Mouse (Mus musculus) bone marrow macrophage, adult 2 months (primary cell): ENCODE data around the gene Nhs. TPM values are rescaled to one million over a fixed set of nuclear protein-coding genes. Genes with fewer than 3 reads are reported as not detected.

Source experiments
- H3K27ac ChIP-seq: 2 replicates; pipeline ENCODE4 v1.5.1; 2012; ENCODE audit warnings: low read depth, low read length; ENCODE audit not compliant: insufficient read depth
- H3K4me1 ChIP-seq: 2 replicates; pipeline ENCODE4 v1.6.1; 2012; ENCODE audit warnings: low read length; ENCODE audit not compliant: control insufficient read depth, insufficient read depth
- H3K4me3 ChIP-seq: 2 replicates; pipeline ENCODE4 v1.5.1; 2012; ENCODE audit warnings: mild to moderate bottlenecking, low read length, moderate library complexity; ENCODE audit not compliant: insufficient read depth
- CTCF ChIP-seq: IDR thresholded peaks from 2 replicates; pipeline ENCODE4 v1.5.1; 2012; ENCODE audit warnings: low read depth, mild to moderate bottlenecking, low read length, moderate library complexity
- POLR2A ChIP-seq: IDR thresholded peaks from 2 replicates; pipeline ENCODE4 v1.6.1; 2012; ENCODE audit warnings: mild to moderate bottlenecking, low read depth, low read length, borderline replicate concordance
- polyA plus RNA-seq: library from polyadenylated mRNA; stranded (reverse); fragments of >200 nt; gene quantifications from 2 replicates; pipeline ENCODE4 v1.2.4, GENCODE M21; 2012; ENCODE audit not compliant: missing spikeins, insufficient read depth, insufficient read length

Gene Nhs
- polyA plus RNA-seq, 1 experiment = 0.07 TPM

DNA sequence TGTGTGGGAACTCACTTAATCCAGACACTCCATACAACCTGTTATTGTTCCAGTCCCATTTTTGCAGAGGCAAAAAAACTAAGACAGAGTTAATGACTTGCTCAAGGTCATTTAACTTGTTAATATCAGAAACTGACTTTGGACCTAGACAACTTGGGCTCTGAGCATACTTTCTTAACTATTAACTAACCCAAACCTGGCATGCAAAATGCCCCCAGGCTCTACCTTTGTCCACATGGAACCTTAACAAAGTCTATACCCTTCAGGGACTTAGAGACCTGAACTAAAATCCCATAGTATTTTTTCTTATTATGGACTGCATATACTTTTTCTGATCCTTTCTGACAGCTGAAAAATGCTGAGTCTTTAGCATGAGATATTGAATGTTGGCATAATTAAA is 179.6 kb downstream of the Nhs start:
- TF ChIP-seq CTCF (no peak), POLR2A (no peak)
- no peak overlapping the region for H3K4me3 ChIP-seq
- no peak overlapping the region for H3K27ac ChIP-seq
- no peaks in the 10 kb centered on the region for H3K4me1 ChIP-seq

DNA sequence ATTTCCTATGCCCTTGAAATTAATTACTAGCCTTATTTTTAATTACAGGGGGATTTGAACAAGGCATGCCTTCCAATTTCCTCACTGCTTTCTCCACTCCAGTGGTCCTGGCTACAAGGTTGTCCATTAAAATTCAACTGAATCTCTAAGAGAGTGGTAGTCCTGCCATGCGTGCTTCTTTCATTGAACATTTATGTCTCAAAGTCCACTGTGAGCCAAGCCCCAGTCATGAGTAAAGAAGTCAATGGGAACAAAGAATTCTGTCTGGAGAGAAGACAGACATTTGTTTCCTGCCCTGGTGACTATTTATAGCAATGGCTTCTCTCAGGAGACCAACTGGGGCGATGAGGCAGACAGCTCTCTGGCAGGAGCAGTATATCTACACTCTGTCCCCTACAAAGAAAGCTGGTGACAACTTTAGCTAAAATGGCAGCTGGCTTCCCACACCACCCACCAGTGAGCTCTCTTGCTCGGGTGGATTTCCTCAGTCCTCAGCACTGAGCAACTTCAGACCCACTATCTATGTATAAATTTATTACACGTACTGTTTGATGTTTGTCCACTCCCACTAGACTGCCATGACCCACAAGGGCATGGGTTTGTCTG is 182.2 kb downstream of the Nhs start:
- Histone ChIP-seq H3K4me1 (no peaks in the 10 kb centered on the region), H3K27ac (no peak overlapping the region), H3K4me3 (no peak overlapping the region)
- TF ChIP-seq POLR2A (no peak), CTCF (no peak)

DNA sequence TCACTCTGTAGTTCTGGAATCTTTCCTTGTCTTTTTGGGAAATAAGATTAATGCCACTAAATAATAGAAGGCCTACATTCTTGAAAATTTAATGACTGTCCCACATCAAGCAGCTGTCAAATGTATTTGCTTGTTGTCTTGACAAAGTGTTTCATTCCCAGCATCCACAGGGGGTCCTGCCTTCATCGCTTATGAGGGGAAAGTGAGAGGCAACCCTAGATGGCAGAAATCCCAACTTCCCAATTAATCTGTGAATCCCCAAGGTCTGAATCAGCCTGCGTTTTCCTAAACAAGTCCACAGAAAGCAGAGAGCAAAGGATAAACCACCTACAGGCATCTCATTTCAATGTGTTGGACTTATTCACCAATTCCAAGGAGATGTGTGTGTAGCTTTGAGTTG is 183.2 kb downstream of the Nhs start:
- Histone ChIP-seq H3K27ac (no peak overlapping the region), H3K4me1 (no peaks in the 10 kb centered on the region), H3K4me3 (no peak overlapping the region)
- TF ChIP-seq CTCF (no peak), POLR2A (no peak)

- no peaks in the 10 kb centered on the region for H3K4me1 ChIP-seq
- no peak overlapping the region for H3K27ac ChIP-seq
- no peak overlapping the region for H3K4me3 ChIP-seq
- TF ChIP-seq CTCF (no peak), POLR2A (no peak)
Observed at GRCm38 (mm10) chrX:161973572-161973971, 186.0 kb downstream of the Nhs start.

GRCm38 (mm10) chrX:161972723-161973122 is 186.8 kb downstream of the Nhs start:
- Histone ChIP-seq H3K27ac (no peak overlapping the region), H3K4me3 (no peak overlapping the region)
- no peak for TF ChIP-seq POLR2A
- no peak for TF ChIP-seq CTCF

DNA sequence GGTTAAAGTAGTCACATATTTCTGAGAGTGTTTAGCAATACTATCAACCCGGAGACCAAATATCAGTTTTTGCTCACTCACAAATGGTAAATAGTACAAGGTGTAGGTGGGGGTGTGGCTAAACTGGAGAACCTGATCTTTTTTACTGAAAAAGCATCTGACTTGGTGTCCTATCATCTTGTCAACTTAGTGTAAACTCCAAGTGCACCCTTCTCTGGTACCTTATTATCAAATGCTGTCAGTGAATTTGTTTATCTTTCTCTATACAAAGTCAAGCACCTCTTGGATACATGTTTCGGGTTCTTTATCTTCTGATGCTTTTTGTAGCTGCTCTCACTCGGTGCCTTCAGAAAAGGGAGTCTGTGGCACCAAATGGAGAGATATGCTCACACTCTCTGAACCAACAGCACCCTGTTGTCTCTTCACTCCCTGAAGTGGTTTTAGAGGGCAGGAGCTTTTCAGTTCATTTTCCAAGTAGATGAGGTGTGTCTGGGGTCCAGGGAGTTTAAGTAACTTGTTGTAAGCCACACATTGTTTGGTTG is 187.5 kb downstream of the Nhs start:
- Histone ChIP-seq H3K4me1 (no peaks in the 10 kb centered on the region), H3K4me3 (no peak overlapping the region), H3K27ac (no peak overlapping the region)
- TF ChIP-seq POLR2A = no peak
- TF ChIP-seq CTCF = no peak

More at GRCm38 (mm10) chrX:161972723-161973122, 186.8 kb downstream of the Nhs start:
- no peaks in the 10 kb centered on the region for H3K4me1 ChIP-seq

- no peak overlapping the region for H3K27ac ChIP-seq
- TF ChIP-seq POLR2A = no peak
- no peak for TF ChIP-seq CTCF
- no peak overlapping the region for H3K4me3 ChIP-seq
- H3K4me1 ChIP-seq = no peaks in the 10 kb centered on the region
Observed at GRCm38 (mm10) chrX:161971131-161971530, 188.4 kb downstream of the Nhs start.

DNA sequence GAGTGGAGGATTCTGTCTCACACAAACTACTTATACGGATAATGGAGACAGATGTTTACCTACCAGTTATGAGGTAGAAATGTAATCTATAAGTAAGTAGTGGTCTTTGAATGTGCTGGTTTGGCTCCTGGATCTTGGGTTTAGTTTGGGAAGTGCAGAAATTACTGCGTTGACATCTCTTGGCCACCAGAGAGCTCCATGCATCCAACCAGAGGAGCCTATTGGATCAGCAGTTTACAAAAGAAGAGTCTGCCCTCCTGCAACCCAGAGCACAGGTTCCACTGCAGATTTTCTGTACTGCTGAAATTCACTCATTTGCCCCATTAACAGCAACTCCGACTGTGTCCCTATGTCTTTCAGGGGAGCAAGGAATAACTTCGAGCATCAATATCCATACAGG is 191.8 kb downstream of the Nhs start:
- no peak overlapping the region for H3K4me3 ChIP-seq
- H3K4me1 ChIP-seq = no peaks in the 10 kb centered on the region
- no peak overlapping the region for H3K27ac ChIP-seq
- TF ChIP-seq CTCF (no peak), POLR2A (no peak)

DNA sequence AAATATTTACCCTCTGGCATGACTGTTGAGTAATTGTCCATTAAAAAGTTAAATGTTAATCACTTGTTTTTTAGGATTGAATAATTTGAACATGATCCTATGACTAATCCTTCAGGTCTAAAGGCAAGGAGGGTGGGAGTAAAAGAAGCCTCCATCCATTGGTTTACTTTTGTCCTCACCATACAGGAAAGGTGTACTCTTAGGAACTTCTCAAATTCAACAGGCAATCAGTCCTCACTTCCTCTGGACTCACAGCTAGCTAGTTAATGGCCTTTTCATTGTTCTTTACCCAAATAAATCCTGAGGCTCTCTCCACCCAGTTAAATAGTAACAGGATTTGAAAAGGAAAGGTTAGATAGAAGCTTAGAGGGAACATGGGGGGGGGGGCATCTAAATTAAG is 196.2 kb downstream of the Nhs start:
- Histone ChIP-seq H3K4me3 (no peak overlapping the region), H3K4me1 (no peaks in the 10 kb centered on the region), H3K27ac (no peak overlapping the region)
- no peak for TF ChIP-seq POLR2A
- no peak for TF ChIP-seq CTCF

- Histone ChIP-seq H3K27ac (no peak overlapping the region), H3K4me1 (no peaks in the 10 kb centered on the region), H3K4me3 (no peak overlapping the region)
- TF ChIP-seq CTCF (no peak), POLR2A (no peak)
Observed at GRCm38 (mm10) chrX:161962855-161963254, 196.7 kb downstream of the Nhs start.

DNA sequence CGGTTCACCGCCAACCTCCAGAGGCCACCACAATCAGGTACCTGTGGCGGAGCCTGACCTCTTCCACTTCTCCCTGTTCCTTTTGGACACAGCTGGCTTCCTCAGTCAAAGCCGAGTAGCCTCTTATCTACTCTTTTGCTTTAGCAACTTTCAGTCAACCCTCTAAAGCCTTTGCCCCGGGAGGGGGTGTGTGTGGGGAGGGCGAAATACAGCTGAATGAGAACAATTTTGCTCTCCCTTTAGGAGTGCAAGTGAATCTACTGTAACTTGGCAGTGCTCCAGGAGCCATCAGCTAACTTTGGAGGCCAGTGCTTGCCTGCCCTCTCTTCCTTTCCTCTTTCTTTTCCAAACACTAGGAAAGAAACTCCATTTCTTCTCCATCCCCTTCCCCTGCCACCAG is 197.8 kb downstream of the Nhs start:
- Histone ChIP-seq H3K27ac (no peak overlapping the region), H3K4me3 (no peak overlapping the region), H3K4me1 (no peaks in the 10 kb centered on the region)
- TF ChIP-seq POLR2A (no peak), CTCF (no peak)

DNA sequence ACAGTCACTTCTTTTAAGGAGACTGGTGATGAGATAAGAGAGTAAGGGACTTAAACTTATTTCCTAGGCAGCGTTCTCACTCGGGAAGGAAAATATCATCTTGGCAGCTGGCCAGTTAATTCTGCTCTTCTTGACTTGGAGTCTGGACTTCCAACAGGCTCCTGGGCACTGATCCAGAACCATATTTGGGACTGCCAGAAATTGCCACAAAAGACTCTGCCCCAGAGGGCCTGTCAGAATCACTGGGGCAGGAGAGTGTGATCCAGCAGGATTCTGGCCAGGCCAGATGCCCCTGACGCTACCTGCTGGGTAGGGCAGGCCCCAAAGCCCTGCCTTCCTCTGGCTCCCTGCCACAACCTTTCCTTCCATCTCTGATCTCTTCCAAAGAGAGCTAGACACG is 198.4 kb downstream of the Nhs start:
- no peak for TF ChIP-seq CTCF
- no peak for TF ChIP-seq POLR2A
- Histone ChIP-seq H3K4me3 (no peak overlapping the region), H3K4me1 (no peaks in the 10 kb centered on the region), H3K27ac (no peak overlapping the region)
